Mouse (Mus musculus): ENCODE results near the gene Rassf2.

Rassf2 gene

GRCm38 (mm10) chr2:132034590-132035469 is 4.8 kb upstream of the Rassf2 start:
- no peak for DNase-seq (ENCODE audit: low spot score in 2 of 2)

- DNase-seq (ENCODE audit: low spot score in 2 of 2), result no peak
These were observed 1.5 kb upstream of the Rassf2 start for GRCm38 (mm10) chr2:132031364-132032095.

- DNase-seq (ENCODE audit: low spot score in 2 of 2), result peak in 1 of 2 experiments; percentile 44
These were observed 633 bp upstream of the Rassf2 start for GRCm38 (mm10) chr2:132030418-132031363.

- DNase-seq (ENCODE audit: low spot score in 2 of 2), result peak in 1 of 2 experiments; percentile 22
These were observed 1.0 kb downstream of the Rassf2 start for GRCm38 (mm10) chr2:132028894-132029605.

GRCm38 (mm10) chr2:132028107-132028506 is 2.0 kb downstream of the Rassf2 start:
- no peak for DNase-seq (ENCODE audit: low spot score in 2 of 2)

GRCm38 (mm10) chr2:132027366-132027765 is 2.7 kb downstream of the Rassf2 start:
- DNase-seq (ENCODE audit: low spot score in 2 of 2), result no peak

GRCm38 (mm10) chr2:132024028-132024427 is 6.0 kb downstream of the Rassf2 start:
- DNase-seq (ENCODE audit: low spot score in 2 of 2), result no peak

- DNase-seq (ENCODE audit: low spot score in 2 of 2), result no peak
These were observed 7.4 kb downstream of the Rassf2 start for GRCm38 (mm10) chr2:132022621-132023020.

GRCm38 (mm10) chr2:132021616-132022015 is 8.4 kb downstream of the Rassf2 start:
- no peak for DNase-seq (ENCODE audit: low spot score in 2 of 2)

GRCm38 (mm10) chr2:132020991-132021541 is 9.0 kb downstream of the Rassf2 start:
- DNase-seq (ENCODE audit: low spot score in 2 of 2), result no peak

- DNase-seq (ENCODE audit: low spot score in 2 of 2), result no peak
These were observed 9.6 kb downstream of the Rassf2 start for GRCm38 (mm10) chr2:132020420-132020819.

GRCm38 (mm10) chr2:132019372-132019811 is 10.7 kb downstream of the Rassf2 start:
- DNase-seq (ENCODE audit: low spot score in 2 of 2), result no peak

GRCm38 (mm10) chr2:132018156-132018555 is 11.9 kb downstream of the Rassf2 start:
- DNase-seq (ENCODE audit: low spot score in 2 of 2), result no peak

- DNase-seq (ENCODE audit: low spot score in 2 of 2), result no peak
These were observed 12.4 kb downstream of the Rassf2 start for GRCm38 (mm10) chr2:132017611-132018010.

- no peak for DNase-seq (ENCODE audit: low spot score in 2 of 2)
These were observed 14.0 kb downstream of the Rassf2 start for GRCm38 (mm10) chr2:132016034-132016433.

GRCm38 (mm10) chr2:132013152-132013551 is 16.9 kb downstream of the Rassf2 start:
- no peak for DNase-seq (ENCODE audit: low spot score in 2 of 2)

- DNase-seq (ENCODE audit: low spot score in 2 of 2), result no peak
These were observed 19.3 kb downstream of the Rassf2 start for GRCm38 (mm10) chr2:132010781-132011180.

GRCm38 (mm10) chr2:132008186-132008585 is 21.9 kb downstream of the Rassf2 start:
- DNase-seq (ENCODE audit: low spot score in 2 of 2), result no peak

- DNase-seq (ENCODE audit: low spot score in 2 of 2), result no peak
These were observed 22.6 kb downstream of the Rassf2 start for GRCm38 (mm10) chr2:132007475-132007819.

- DNase-seq (ENCODE audit: low spot score in 2 of 2), result no peak
These were observed 23.2 kb downstream of the Rassf2 start for GRCm38 (mm10) chr2:132006561-132007474.
